Mouse (Mus musculus) kidney, embryonic 16.5 days (tissue): ENCODE measurements around the gene Slc9a9. TPM values are rescaled to one million over a fixed set of nuclear protein-coding genes. Genes with fewer than 3 reads are reported as not detected.

Experiments used
- ATAC-seq: fragments of 200-750 bp; cut with Nextera tagmentation; 2 replicates; pipeline ENCODE4 v1.8.0; 2017; ENCODE audit warnings: moderate TSS enrichment; ENCODE audit not compliant: low FRiP score, low TSS enrichment
- H3K27ac ChIP-seq: fragments of 300-500 bp; sonication (generic); 2 replicates; pipeline ENCODE4 v1.5.1; 2014; ENCODE audit warnings: low read length
- H3K27me3 ChIP-seq: fragments of 300-500 bp; sonication (generic); 2 replicates; pipeline ENCODE4 v1.6.1; 2014; ENCODE audit warnings: low read length, control low read depth, mixed read lengths; ENCODE audit not compliant: insufficient read depth
- H3K36me3 ChIP-seq: fragments of 300-500 bp; sonication (generic); 2 replicates; pipeline ENCODE4 v1.6.1; 2014; ENCODE audit warnings: low read length, control low read depth, mixed read lengths; ENCODE audit not compliant: insufficient read depth
- H3K4me1 ChIP-seq: fragments of 300-500 bp; sonication (generic); 2 replicates; pipeline ENCODE4 v1.6.1; 2014; ENCODE audit warnings: low read length, control low read depth, mixed read lengths; ENCODE audit not compliant: insufficient read depth
- H3K4me2 ChIP-seq: fragments of 300-500 bp; sonication (generic); replicated peaks from 2 replicates; pipeline ENCODE4 v1.6.1; 2014; ENCODE audit warnings: low read depth, low read length
- H3K4me3 ChIP-seq: fragments of 300-500 bp; sonication (generic); 2 replicates; pipeline ENCODE4 v1.5.1; 2014; ENCODE audit warnings: mild to moderate bottlenecking, low read length
- H3K9ac ChIP-seq: fragments of 300-500 bp; sonication (generic); replicated peaks from 2 replicates; pipeline ENCODE4 v1.6.1; 2014; ENCODE audit warnings: low read length
- H3K9me3 ChIP-seq: fragments of 300-500 bp; sonication (generic); 2 replicates; pipeline ENCODE4 v1.6.1; 2016; ENCODE audit warnings: low read length, control low read depth
- WGBS: fragments of 180-500 bp; shearing (Covaris S2); extraction: QIAGEN DNeasy Blood & Tissue Kit; methylation state at CpG from one replicate; pipeline ENCODE4 v1.1.7; 2014; 5-methylcytosine and 5-hydroxymethylcytosine counted together
- polyA plus RNA-seq: library from polyadenylated mRNA; unstranded; fragments of >200 nt; fragmentation: Nextera tagmentation; extraction: Ambion mirVana; gene quantifications from 2 replicates; pipeline ENCODE4 v1.2.1, GENCODE M21; 2015

The Slc9a9 gene
- polyA plus RNA-seq, 1 experiment from 2014 or later = 4.3 TPM

GRCm38 (mm10) chr9:94838479-94839031 lies 168.8 kb downstream of the Slc9a9 start:
- Histone ChIP-seq H3K9ac (no peak overlapping the region), H3K36me3 (no peaks in the 10 kb centered on the region), H3K27ac (no peak overlapping the region), H3K9me3 (no peaks in the 10 kb centered on the region), H3K4me2 (no peak overlapping the region), H3K4me3 (no peak overlapping the region), H3K27me3 (no peaks in the 10 kb centered on the region), H3K4me1 (no peaks in the 10 kb centered on the region)
- WGBS = 80% methylated on average over 8 of the region's 8 CpGs
- no peak for ATAC-seq

- H3K4me3 ChIP-seq = no peak overlapping the region
- H3K27ac ChIP-seq = no peak overlapping the region
- 82% methylated on average over 11 of the region's 11 CpGs for WGBS
- H3K9me3 ChIP-seq = no peaks in the 10 kb centered on the region
- H3K27me3 ChIP-seq = no peaks in the 10 kb centered on the region
- no peak overlapping the region for H3K4me2 ChIP-seq
- no peak for ATAC-seq
- no peak overlapping the region for H3K9ac ChIP-seq
- no peaks in the 10 kb centered on the region for H3K4me1 ChIP-seq
- H3K36me3 ChIP-seq = no peaks in the 10 kb centered on the region
Observed at GRCm38 (mm10) chr9:94839204-94839603, 169.5 kb downstream of the Slc9a9 start.

- Histone ChIP-seq H3K36me3 (no peaks in the 10 kb centered on the region), H3K27ac (no peak overlapping the region), H3K9ac (no peak overlapping the region), H3K9me3 (no peaks in the 10 kb centered on the region), H3K4me1 (no peaks in the 10 kb centered on the region), H3K4me2 (no peak overlapping the region), H3K27me3 (no peaks in the 10 kb centered on the region), H3K4me3 (no peak overlapping the region)
- 82% methylated on average over 5 of the region's 5 CpGs for WGBS
- ATAC-seq = no peak
Observed at GRCm38 (mm10) chr9:94840398-94840797, 170.7 kb downstream of the Slc9a9 start.

- ATAC-seq = no peak
- H3K4me2 ChIP-seq = no peak overlapping the region
- H3K9ac ChIP-seq = no peak overlapping the region
- H3K27me3 ChIP-seq = no peaks in the 10 kb centered on the region
- no peaks in the 10 kb centered on the region for H3K9me3 ChIP-seq
- H3K4me3 ChIP-seq = no peak overlapping the region
- H3K36me3 ChIP-seq = no peaks in the 10 kb centered on the region
- WGBS = 87% methylated on average over 4 of the region's 4 CpGs
- no peak overlapping the region for H3K27ac ChIP-seq
- no peaks in the 10 kb centered on the region for H3K4me1 ChIP-seq
Observed at GRCm38 (mm10) chr9:94840972-94841371, 171.3 kb downstream of the Slc9a9 start.

GRCm38 (mm10) chr9:94844176-94844575 lies 174.5 kb downstream of the Slc9a9 start:
- ATAC-seq = no peak
- Histone ChIP-seq H3K9ac (no peak overlapping the region), H3K27ac (no peak overlapping the region), H3K36me3 (no peaks in the 10 kb centered on the region), H3K4me1 (no peaks in the 10 kb centered on the region), H3K27me3 (no peaks in the 10 kb centered on the region), H3K9me3 (peaks cover 4% of the 10 kb centered on the region; the same call in 1 of the 2 replicates), H3K4me3 (no peak overlapping the region), H3K4me2 (no peak overlapping the region)
- WGBS = 79% methylated on average over 3 of the region's 3 CpGs

GRCm38 (mm10) chr9:94847624-94848023 lies 177.9 kb downstream of the Slc9a9 start:
- H3K9ac ChIP-seq = no peak overlapping the region
- H3K9me3 ChIP-seq = peaks cover 4% of the 10 kb centered on the region; the same call in 1 of the 2 replicates
- no peak for ATAC-seq
- no peaks in the 10 kb centered on the region for H3K36me3 ChIP-seq
- H3K4me1 ChIP-seq = no peaks in the 10 kb centered on the region
- H3K27me3 ChIP-seq = no peaks in the 10 kb centered on the region
- 89% methylated on average over 6 of the region's 6 CpGs for WGBS
- H3K27ac ChIP-seq = no peak overlapping the region
- no peak overlapping the region for H3K4me2 ChIP-seq
- no peak overlapping the region for H3K4me3 ChIP-seq

- no peak overlapping the region for H3K4me3 ChIP-seq
- no peak overlapping the region for H3K27ac ChIP-seq
- no peak overlapping the region for H3K4me2 ChIP-seq
- no peaks in the 10 kb centered on the region for H3K27me3 ChIP-seq
- WGBS = 62% methylated on average over 3 of the region's 3 CpGs
- no peak for ATAC-seq
- peaks cover 4% of the 10 kb centered on the region; the same call in 1 of the 2 replicates for H3K9me3 ChIP-seq
- no peak overlapping the region for H3K9ac ChIP-seq
- no peaks in the 10 kb centered on the region for H3K36me3 ChIP-seq
- H3K4me1 ChIP-seq = no peaks in the 10 kb centered on the region
Observed at GRCm38 (mm10) chr9:94851550-94851949, 181.8 kb downstream of the Slc9a9 start.

GRCm38 (mm10) chr9:94856093-94856492 lies 186.4 kb downstream of the Slc9a9 start:
- no peak overlapping the region for H3K4me2 ChIP-seq
- no peak for ATAC-seq
- H3K4me3 ChIP-seq = no peak overlapping the region
- no peaks in the 10 kb centered on the region for H3K27me3 ChIP-seq
- H3K9me3 ChIP-seq = no peaks in the 10 kb centered on the region
- no peak overlapping the region for H3K27ac ChIP-seq
- no peaks in the 10 kb centered on the region for H3K4me1 ChIP-seq
- no peak overlapping the region for H3K9ac ChIP-seq
- 48% methylated on average over 3 of the region's 3 CpGs for WGBS
- H3K36me3 ChIP-seq = no peaks in the 10 kb centered on the region

- no peak overlapping the region for H3K27ac ChIP-seq
- no peaks in the 10 kb centered on the region for H3K36me3 ChIP-seq
- no peaks in the 10 kb centered on the region for H3K9me3 ChIP-seq
- H3K4me1 ChIP-seq = no peaks in the 10 kb centered on the region
- H3K27me3 ChIP-seq = no peaks in the 10 kb centered on the region
- 81% methylated on average over 1 of the region's 1 CpGs for WGBS
- ATAC-seq = no peak
- no peak overlapping the region for H3K9ac ChIP-seq
- no peak overlapping the region for H3K4me2 ChIP-seq
- H3K4me3 ChIP-seq = no peak overlapping the region
Observed at GRCm38 (mm10) chr9:94868557-94868956, 198.8 kb downstream of the Slc9a9 start.

- Histone ChIP-seq H3K4me2 (no peak overlapping the region), H3K36me3 (no peaks in the 10 kb centered on the region), H3K9me3 (no peaks in the 10 kb centered on the region), H3K4me3 (no peak overlapping the region), H3K27ac (no peak overlapping the region), H3K27me3 (no peaks in the 10 kb centered on the region), H3K9ac (no peak overlapping the region), H3K4me1 (no peaks in the 10 kb centered on the region)
- ATAC-seq = no peak
- 72% methylated on average over 4 of the region's 4 CpGs for WGBS
Observed at GRCm38 (mm10) chr9:94869023-94869799, 199.5 kb downstream of the Slc9a9 start.
